Mouse (Mus musculus): ENCODE results near the gene Stx2. TPM values are rescaled to one million over a fixed set of nuclear protein-coding genes. Genes with fewer than 3 reads are reported as not detected.
A peak's percentile ranks its signal among the peaks of the same experiment; 100 is the strongest.
"Not testable (repeated sequence)": the region's sequence is repeated elsewhere in the genome, so short reads cannot be mapped to it uniquely, and the experiment has no call there.

Gene Stx2
- total RNA-seq, 2 experiments from 2014 or later, result 17.7 to 27.1 TPM

- intact Hi-C loops (cut with DNase I), result no loop called here
- DNase-seq (ENCODE audit: low spot score in 2 of 2), result no peak
Observed at GRCm38 (mm10) chr5:129015020-129015419, 6.6 kb upstream of the Stx2 start.

DNA sequence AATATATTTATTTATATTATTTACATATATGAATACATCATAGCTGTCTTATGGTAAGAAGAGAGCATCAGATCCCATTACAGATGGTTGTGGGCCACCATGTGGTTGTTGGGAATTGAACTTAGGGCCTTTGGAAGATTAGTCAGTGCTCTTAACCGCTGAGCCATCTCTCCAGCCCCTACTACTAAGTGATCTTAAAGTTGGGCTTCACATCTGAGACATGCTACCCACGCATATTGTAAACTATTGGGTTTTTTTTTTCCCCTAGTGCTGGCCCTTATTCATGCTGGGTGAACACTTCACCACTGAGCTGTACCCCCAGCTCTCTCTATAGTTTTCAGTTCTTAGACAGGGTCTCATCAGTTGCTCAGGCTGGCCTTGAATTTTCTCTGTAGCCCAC is 2.6 kb upstream of the Stx2 start:
- intact Hi-C loops (cut with DNase I), result no loop called here
- no peak for DNase-seq (ENCODE audit: low spot score in 2 of 2)

- intact Hi-C loops (cut with DNase I), result no loop called here
- DNase-seq (ENCODE audit: low spot score in 2 of 2), result no peak
Observed at GRCm38 (mm10) chr5:129009577-129009976, 1.2 kb upstream of the Stx2 start.

GRCm38 (mm10) chr5:129008008-129008407 is 366 bp downstream of the Stx2 start:
- intact Hi-C loops (cut with DNase I), result no loop called here
- DNase-seq (ENCODE audit: low spot score in 2 of 2), result no peak

DNA sequence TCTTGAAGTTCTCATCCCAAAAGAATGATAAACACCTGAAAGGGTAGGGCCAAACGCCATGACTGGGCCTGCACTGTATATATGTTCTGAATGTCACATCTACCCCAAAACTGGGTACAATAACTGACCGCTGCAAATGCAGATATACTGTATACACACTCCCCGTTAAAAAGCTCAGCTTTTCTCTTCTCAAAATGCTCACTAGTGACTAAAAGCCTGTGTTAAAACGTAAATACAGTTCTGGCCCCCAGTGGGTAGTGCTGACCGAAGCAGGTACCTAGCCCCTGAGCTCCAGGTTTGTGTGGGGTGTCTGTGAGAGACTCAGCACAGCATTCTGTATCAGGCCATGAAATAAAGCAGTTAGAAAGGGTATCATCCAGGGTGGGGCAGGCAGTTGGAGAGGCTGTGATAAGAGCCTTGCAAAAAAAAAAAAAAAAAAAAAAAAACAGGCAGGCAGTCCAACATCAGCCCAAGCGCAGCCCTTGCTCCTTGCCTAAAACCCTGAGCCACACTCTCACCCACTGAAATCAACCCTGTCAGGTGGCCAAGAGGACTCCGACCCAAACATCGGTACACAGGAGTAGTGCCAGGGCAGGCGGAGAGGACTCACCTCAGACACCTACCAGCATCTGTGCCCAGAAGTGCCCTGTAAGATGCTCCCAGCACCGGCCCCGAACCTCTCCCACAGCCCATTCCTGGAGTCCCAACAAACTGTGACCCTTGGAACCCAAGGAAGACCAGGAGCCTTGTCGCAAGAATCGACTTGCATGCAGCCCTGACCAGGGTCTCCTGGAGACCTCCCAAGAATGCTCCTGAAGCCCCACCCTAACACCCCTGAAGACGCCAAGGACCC is 1.0 kb downstream of the Stx2 start:
- intact Hi-C loops (cut with DNase I), result no loop called here

GRCm38 (mm10) chr5:129006031-129006788 is 2.2 kb downstream of the Stx2 start:
- no peak for DNase-seq (ENCODE audit: low spot score in 2 of 2)
- intact Hi-C loops (cut with DNase I), result no loop called here

More for the DNA sequence above, 1.0 kb downstream of the Stx2 start:
- DNase-seq (ENCODE audit: low spot score in 2 of 2), result no peak

GRCm38 (mm10) chr5:129005416-129005815 is 3.0 kb downstream of the Stx2 start:
- intact Hi-C loops (cut with DNase I), result no loop called here
- no peak for DNase-seq (ENCODE audit: low spot score in 2 of 2)

GRCm38 (mm10) chr5:129002571-129003011 is 5.8 kb downstream of the Stx2 start:
- no peak for DNase-seq (ENCODE audit: low spot score in 2 of 2)
- intact Hi-C loops (cut with DNase I), result no loop called here

DNA sequence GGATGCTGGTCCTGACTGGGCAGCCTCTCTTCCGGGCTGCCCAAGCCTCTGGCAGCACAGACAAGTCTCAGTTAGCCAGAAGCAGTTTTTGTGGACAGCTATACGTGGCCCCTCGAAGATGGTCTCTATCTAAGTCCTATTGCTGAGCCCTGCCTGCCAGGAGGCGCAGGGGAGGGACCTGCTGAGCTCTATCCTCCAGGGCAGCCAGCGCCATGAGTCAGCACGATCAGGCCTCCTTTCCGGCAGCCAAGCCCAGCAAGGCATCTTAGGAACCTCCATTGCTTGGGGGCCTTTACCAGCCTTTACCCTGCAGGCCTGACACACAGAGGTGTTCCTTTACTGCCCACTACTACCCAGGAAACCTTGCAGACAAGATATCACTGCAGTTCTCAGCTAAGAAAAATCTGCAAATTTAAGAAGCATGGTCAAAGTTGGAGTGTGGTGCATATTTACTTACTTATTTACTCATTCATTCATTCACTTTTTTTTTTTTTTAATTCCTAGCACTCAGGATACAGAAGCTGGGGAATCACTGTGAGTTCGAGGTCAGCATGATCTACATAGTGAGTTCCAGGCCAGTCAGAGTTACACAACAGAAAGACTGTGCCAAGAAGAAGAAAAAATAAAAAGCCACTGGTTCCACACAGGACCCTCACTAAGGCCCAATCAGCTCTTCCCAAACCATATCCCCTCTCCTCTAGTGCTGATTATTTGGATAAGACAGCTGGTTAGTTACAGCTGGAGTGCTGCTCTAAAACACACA is 7.5 kb downstream of the Stx2 start:
- intact Hi-C loops (cut with DNase I), result no loop called here
- no peak for DNase-seq (ENCODE audit: low spot score in 2 of 2)

GRCm38 (mm10) chr5:128987141-128987954 is 21.0 kb downstream of the Stx2 start:
- intact Hi-C loops (cut with DNase I), result no loop called here
- DNase-seq (ENCODE audit: low spot score in 2 of 2), result no peak

- DNase-seq (ENCODE audit: low spot score in 2 of 2), result no peak
- intact Hi-C loops (cut with DNase I), result no loop called here
Observed at GRCm38 (mm10) chr5:128985946-128986345, 22.4 kb downstream of the Stx2 start.

- intact Hi-C loops (cut with DNase I), result no loop called here
- DNase-seq (ENCODE audit: low spot score in 2 of 2), result peak in 1 of 2 experiments; percentile 61
Observed at GRCm38 (mm10) chr5:128984536-128984935, 23.8 kb downstream of the Stx2 start.

DNA sequence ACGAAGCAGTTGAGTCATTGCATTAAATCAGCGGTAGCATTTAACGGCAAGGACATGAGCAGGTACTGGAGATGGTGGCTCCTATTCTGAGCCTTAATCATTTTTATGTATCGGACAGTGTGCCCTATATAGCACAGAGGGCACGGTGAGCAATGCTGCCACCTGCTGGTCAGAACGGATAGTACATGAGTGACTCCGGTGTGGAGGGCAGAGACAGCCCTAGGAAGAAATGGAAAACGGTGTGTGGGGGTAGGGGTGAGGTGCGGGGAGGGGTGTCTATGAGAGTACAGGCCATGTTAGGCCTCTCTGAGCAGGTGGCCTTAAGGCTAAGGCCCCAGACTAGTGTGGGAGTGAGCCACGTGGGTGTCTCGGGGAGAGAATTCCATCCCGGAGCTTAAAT is 26.8 kb downstream of the Stx2 start:
- peak; percentile 53 to 54 for DNase-seq (ENCODE audit: low spot score in 2 of 2)
- intact Hi-C loops (cut with DNase I), result no loop called here

DNA sequence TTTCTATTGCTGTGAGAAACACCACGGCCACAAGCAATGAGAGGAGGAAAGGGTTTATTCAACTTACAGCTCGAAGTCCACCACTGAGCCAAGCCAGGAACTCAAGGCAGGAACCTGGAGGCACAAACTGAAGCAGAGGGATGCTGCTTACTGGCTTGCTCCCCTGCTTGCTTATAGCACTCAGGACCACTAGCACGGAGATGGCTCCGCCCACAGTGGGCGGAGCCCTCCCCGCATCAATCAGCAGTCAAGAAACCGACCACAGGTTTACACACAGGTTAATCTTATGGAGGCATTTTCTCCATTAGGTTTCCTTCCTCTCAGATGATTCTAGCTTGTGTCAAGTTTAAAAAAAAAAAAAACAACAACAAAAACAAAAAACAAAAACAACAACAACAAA is 27.5 kb downstream of the Stx2 start:
- intact Hi-C loops (cut with DNase I), result no loop called here
- DNase-seq (ENCODE audit: low spot score in 2 of 2), result no peak

- intact Hi-C loops (cut with DNase I), result loop anchor here (10.0 kb wide), 1 partner anchor 454 kb away; no protein-coding TSS in a partner anchor
- no peak for DNase-seq (ENCODE audit: low spot score in 2 of 2)
Observed at GRCm38 (mm10) chr5:128978957-128979356, 29.4 kb downstream of the Stx2 start.

DNA sequence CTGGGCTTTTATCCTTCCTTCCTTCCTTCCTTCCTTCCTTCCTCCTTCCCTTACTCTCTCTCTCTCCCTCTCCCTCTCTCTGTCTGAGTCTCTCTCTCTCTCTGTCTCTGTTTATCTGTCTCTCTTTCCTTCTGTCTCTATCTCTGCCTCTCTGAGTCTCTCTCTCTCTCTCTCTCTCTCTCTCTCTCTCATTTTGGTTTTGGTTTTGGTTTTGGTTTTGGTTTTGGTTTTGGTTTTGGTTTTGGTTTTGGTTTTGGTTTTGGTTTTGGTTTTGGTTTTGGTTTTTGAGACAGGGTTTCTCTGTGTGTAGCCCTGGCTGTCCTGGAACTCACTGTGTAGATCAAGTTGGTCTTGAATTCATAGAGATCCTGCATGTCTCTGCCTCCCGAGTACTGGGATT is 30.9 kb downstream of the Stx2 start:
- DNase-seq (ENCODE audit: low spot score in 2 of 2), result not testable (repeated sequence)
- intact Hi-C loops (cut with DNase I), result loop anchor here (10.0 kb wide), 1 partner anchor 453 kb away; no protein-coding TSS in a partner anchor

- DNase-seq (ENCODE audit: low spot score in 2 of 2), result no peak
- intact Hi-C loops (cut with DNase I), result loop anchor here (10.0 kb wide), 1 partner anchor 451 kb away; no protein-coding TSS in a partner anchor
Observed at GRCm38 (mm10) chr5:128976266-128976665, 32.1 kb downstream of the Stx2 start.

DNA sequence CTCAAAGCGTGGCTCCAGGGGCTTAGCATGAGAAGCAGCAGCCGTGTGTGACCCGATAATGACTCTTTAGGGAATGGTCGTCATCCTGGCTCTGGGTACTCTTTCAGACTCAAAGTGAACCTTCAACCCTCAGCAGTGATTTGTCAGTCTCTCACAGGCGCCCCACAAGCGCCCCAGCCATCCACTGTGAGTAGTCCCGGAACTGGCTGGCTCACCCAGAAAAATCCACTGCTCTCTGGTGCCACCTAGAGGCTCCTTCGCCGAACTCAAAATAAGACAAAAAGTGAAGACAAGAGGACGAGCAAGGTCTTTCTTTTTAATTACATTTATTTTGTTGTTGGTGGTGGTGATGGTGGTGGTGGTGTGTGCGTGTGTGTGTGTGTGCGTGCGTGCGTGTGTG is 37.1 kb downstream of the Stx2 start:
- peak; percentile 73 to 87 for DNase-seq (ENCODE audit: low spot score in 2 of 2)
- intact Hi-C loops (cut with DNase I), result loop anchor here (10.0 kb wide), 1 partner anchor 446 kb away; no protein-coding TSS in a partner anchor

DNA sequence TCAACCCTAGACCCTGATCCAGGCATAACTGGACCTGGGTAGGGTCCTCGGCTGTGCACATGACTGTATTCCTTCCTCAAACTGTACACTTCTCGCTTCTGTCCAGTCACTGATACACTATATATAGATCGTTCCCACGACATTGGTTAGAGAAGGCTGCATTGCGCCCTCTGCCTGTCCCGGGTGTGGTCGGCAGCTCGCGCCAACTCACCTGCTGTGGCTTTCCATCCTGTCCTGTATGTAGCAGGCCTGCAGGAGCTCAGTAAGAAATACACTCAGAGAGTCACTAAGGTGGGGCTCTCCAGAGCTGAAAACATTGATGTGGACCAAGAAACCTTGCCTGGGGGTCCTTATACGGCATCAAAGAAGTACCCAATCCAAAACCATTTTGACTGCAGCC is 37.5 kb downstream of the Stx2 start:
- DNase-seq (ENCODE audit: low spot score in 2 of 2), result no peak
- intact Hi-C loops (cut with DNase I), result loop anchor here (10.0 kb wide), 1 partner anchor 446 kb away; no protein-coding TSS in a partner anchor

All from left cerebral cortex, postnatal 25 days (tissue).